Mouse (Mus musculus) urinary bladder, postnatal 10 days (tissue): ENCODE results near the gene Dnah11.

Experiments
- DNase-seq: peaks from one replicate; pipeline ENCODE4 v3.0.0; 2022; ENCODE audit warnings: low spot score

The Dnah11 gene

DNA sequence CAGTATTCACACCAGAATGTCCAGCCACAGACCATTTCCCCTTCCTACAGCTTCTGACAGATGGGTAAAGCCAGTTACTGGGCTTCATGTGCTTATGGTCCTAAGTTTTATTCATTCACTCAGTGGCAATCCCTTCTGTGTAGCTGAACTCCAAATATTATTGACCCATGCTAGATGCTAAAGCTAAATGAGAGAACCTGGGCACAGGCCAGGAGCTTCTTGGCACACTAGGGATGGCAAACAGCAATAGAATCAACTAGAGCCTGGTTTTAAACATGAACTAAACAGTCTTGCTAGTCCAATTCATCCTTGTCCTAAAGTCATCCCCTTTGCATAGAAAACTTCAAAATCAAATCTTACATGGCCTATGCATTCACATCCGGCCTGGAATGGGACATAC is 113.6 kb downstream of the Dnah11 start:
- DNase-seq, result no peak

DNA sequence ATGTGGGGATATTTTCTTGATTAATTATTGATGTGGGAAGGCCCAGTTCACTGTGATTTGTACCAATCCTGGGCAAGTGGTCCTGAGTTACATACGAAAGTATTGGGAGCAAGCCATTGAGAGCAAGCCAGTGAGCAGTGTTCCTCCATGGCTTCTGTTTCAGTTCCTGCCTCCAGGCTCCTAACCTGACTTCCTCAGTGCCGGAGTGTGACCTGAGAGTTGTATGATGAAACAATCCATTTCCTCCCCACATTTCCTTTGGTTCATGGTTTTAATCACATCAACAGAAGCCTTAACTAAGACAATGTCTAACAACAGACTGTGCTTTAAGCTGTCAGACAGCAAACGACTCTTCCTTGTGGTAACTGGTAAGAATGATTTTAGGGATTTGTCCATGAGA is 114.0 kb downstream of the Dnah11 start:
- no peak for DNase-seq

DNA sequence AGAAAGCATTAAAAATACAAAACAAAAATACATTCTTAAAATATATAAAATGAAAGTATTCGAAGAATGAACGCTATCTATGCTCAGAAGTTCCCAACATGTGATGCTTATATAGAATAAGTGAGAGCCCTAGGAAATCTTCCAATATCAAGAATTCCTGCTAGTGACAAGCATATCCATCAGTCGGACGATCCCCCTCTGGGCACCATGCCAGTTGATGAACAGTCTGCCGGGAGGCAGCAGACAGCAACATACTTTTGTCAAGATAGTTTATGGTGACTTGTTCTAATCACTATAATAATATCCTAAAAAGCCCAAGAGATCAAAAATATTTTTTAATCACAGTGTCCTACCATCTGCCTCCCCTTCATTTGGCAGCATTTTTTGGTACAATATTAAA is 114.7 kb downstream of the Dnah11 start:
- DNase-seq, result no peak

DNA sequence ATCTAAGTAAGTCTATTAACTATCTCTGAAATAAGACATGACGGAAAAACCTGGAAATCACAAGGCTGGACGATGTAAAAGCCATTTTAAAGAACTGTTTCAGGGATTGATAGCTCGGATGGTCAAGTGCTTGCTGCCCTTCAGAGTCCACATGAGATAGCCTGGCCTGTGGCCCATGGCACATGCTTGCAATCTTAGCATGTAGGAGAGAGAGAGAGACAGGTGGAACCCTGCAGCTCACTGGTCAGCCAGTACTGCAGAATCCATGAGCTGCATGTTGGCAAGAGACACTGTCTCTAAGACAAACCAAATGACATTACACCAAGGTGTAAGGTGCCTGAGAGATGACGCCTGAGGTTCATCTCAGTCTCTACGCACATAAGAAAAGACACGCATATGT is 118.4 kb downstream of the Dnah11 start:
- DNase-seq, result no peak

DNA sequence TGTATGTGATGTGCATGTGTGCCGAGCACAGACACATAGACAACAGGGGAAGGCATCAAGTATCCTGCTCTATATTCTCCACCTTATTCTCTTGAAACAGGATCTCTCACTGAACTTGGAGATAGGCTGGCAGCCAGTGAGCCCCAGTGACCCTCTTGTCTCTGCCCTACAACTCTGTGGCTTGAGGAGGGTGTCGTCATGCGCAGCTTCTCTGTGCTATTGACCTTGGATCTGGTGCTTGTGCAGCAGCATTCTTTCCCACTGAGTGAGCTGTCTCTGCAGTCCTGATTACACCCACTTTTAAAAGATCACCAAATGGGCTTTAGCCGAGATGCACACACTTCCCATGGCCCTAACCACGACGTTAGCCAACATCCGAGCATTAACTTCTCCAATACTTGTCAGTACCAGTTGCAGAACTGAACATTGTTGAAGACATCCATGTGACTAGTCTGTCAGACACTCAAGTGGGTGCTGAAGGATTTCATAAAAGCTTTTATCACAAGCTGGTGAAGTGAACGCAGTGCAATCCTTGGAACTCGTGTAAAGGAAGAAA is 120.3 kb downstream of the Dnah11 start:
- no peak for DNase-seq

DNA sequence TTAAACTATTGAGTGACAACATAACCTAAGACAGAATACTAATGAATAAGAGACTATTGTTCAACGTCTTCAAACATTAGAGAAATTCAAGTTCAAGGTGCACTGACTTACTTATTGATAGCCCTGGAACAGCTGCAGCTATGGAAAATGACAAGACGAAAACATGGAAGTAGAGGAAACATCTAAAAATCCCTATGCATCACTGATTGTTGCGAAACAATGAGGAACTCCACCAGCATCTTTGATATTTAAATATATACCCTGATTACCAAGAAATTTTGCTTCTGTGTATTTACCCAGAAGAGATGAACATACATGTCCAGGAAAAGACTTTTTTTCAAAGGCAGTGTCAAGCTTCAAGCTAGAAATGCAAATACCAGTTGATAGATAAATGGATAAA is 122.0 kb downstream of the Dnah11 start:
- DNase-seq, result no peak

DNA sequence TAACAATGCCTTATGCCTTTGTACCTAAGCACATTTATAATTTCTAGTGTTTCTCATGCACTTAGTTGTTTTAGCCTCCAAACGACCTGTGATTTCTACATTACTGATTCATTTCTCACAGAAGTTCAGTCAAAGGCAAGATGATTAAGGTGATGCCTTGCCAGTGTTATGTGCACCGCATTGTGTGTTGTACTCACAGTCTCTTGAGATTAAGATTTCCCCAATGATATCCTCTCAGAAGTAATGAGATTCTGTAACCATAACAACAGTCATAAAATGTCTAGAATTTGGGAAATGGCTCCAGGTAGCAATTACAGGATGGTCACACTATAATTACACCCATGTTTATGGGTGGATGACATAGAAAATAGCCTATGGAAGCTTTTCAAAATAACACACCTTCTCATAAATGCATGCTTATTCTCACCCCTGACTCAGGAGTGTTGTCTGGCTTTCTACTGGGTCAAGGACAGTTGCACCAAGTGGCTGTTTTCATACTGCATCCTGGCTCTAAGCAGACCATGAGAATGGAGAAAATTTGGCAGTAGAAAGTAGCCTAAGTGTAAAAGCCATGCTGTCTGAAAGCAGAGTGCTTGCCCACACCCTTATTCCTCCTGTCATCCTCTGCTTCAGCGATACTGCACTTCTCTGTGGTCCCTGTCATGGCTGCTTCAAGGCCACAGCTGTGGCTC is 126.5 kb downstream of the Dnah11 start:
- no peak for DNase-seq

DNA sequence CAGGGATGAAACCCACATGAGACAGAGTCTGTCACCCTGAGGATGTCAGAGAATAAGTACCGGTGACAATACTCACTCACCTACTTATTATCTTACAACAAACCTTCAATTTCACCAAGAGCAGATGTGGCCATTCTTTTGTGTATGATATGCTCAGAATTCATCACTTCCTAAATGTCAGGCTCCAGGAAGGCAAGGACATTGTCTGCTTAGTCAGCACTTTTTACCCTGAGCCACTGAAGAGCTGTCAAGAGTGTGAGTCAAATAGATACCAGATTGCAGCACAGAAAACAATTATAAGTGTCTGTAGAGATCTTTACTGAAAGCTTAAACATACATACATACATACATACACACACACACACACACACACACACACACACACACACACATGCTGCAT is 127.2 kb downstream of the Dnah11 start:
- DNase-seq, result no peak

DNA sequence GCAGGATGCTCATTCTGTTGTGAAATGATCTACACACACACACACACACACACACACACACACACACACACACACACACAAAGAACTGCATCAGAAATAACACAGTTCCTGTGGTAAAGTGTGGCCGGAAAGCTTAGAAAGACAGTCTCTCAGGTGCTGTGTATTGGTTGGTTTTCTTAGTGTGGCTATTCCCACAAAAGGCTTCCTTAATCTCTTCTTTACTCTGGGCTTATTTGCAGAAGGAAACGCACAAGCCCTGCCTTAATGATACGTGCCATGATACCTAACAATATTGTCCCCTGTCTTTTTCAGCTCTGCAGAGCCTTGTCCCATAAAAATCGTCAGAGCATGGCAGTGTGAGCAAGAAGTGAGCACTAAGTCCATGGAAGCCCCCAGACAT is 130.1 kb downstream of the Dnah11 start:
- no peak for DNase-seq

DNA sequence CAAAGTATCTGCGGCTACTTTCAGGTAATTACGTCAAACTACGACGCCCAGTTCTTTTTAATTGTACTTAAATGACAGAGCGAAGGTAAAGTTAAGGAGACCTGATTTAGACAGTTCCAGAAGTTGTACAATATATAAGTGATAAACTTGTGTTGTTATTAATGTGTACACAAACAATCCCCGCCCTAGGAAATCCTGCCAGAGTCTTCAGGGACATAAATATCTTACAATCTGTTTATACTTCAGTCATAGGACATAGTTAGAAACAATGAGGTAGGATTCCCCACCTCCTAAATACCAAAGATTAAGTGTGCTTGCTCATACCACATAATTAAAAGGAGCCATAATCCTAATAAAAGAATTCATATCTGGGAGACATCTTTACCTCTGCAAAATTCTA is 136.5 kb downstream of the Dnah11 start:
- no peak for DNase-seq

DNA sequence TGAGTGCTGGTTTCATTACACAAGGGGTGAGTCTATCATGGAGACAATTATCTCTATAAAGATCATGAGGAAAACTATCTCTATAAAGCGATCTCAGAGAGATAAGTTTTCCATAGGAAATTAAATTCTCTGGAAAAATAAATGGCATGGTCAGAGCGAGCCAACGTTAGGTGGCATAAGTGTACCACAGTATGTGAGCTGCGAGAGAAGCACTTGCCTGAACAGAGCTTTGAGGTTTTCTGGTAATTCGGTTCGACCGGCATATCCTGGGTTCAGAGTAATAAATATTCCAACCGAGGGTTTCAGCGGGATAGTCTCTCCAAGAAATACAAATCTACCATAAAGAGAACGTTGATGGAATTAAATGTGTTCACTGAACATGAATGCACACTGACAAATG is 142.0 kb downstream of the Dnah11 start:
- no peak for DNase-seq

DNA sequence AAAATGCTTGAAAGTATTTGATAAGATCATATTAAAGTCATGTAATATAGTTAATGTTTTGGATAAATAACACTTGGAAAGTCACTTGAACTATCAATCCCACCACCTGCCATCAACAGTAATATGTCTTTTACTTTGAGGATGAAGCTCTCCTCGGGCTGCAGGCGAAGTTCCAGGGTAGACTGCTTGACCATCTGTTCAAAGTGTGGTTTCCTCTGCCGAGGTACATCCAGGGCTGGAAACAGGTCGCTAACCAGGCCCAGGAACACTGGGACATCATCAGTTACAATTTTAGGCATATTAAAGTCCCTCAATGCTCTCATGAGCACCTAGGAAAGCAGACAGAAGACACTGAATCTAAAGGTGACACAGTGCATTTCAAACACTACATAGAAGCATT is 153.5 kb downstream of the Dnah11 start:
- no peak for DNase-seq

DNA sequence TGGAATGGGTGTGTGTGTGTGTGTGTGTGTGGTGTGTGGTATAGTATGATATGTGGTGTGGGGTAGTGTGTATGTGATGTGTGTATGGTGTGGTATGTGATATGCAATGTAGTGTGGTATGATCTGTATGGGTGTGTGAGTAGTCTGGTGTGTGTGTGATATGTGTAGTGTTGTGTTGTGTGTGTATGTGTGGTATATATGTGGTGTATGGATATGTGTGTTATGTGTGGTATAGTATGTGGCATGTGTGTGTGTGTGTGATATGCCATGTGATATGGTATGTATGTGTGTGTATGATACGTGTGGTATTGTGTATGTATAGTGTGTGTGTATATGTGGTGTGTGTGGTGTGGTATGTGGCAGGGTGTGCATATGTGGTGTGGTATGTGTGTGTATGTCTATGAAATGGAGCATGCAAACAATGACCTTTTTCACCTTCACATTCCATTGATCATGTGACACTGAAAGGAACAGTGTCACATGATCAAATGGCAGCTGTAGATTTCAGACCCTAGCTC is 155.7 kb downstream of the Dnah11 start:
- DNase-seq, result no peak

DNA sequence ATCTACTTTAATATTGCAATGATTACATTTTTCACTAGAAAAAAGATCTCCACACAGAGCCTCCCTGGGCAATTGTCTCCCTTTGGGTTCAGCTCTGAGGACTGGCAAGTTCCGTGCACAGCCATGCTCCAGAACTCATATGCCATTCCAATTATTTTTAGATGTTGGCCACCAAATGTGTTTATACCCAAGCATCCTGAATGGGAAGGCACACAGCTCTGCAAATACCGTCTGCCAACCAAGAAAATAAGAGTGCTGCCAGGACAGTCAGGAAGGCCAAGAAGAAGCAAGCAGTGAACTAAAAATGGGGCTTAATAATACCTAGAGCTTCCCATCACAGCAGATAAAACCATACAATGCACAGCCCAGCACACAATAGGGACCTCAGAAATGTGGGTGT is 156.6 kb downstream of the Dnah11 start:
- no peak for DNase-seq

DNA sequence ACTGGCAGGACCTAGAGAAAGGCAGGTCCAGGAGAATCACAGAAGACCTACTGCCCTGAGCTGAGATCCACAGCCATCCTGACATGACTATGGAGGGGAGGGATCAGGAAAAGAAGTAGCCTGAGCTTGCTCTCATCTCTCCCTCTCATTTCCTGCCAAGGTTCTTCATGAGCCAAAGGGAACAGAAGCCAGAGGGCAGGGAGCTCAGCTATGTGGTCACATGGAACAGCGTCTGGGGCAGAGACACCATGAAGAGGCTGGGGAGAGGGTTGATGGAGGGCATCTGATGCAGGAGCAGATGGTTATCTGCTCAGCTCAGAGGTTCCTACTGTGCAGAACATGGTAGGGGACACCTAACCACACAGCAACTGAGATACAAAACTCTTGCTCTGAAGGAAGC is 163.9 kb downstream of the Dnah11 start:
- DNase-seq, result no peak

DNA sequence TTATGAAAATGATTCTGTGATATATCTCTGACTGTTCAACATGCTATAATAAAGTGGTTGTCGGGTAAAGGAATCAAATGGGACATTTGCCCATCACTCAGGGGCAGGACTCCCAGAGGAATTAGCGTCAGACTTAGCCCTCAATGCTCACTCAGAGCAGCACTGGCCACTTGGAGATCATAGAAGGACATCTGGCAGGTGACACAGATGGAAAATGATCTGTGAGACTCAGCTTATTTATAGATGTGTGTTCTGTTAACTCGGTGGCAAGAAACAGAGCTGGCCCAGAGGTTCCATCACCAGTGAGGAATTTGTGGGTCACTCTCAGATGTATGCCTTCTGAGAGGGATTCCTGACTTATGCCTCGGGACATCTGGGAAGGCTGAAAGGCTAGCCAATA is 173.1 kb downstream of the Dnah11 start:
- no peak for DNase-seq

DNA sequence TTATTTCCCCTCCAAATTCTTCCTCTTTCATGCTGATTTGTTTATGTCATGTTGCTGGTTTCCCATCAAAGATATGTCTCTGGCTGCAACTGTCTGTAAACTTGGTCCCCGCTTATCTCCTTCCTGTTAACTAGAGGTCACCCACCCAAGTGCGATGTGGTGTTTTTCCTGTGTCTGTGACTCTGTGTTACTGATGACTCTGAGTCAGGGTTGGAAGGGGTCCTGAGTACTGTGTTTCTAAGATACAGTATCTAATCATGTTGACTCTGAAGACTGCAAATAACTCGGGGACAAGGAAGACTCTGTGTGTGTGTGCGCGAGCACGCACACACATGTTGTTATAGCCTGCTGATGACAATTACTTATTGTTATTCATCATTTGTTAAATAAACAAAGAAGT is 179.9 kb downstream of the Dnah11 start:
- no peak for DNase-seq

DNA sequence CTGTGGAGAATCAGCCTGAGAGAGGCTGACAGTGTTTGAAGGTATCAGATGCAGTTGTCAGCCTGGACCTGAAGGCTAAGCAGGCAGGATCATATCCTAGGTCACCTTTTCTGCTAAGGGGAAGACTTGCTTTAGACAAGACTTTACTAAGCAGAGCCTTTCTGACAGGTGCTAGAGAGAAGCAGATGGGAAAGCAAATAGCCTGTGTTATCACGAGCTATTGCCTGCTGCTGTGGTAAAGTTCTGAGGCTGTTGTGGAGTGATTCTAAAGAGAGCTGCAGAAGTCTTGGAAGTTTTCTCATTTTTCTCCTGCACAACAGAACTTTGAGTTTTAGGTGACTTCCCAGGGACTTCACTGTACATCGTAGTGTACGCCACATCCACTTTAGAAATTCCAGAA is 185.0 kb downstream of the Dnah11 start:
- no peak for DNase-seq

DNA sequence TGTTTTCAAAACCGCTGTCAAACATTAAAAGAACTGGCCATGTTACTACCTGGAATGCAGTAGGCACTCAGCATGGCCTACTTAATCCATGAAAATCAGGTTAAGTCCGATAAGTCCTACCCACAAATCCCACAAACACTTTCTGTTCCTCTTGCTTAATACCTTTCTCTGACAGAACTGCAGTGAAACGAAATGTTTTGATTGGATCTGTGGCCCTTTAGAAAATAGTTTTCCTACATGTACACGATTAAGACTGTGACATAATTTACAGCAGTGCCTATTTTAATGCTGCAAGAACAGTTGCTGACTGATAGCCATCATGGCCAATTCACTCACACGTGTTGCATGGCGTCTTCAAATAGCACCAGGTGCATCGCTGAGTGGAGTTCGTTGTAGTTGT is 186.9 kb downstream of the Dnah11 start:
- no peak for DNase-seq

DNA sequence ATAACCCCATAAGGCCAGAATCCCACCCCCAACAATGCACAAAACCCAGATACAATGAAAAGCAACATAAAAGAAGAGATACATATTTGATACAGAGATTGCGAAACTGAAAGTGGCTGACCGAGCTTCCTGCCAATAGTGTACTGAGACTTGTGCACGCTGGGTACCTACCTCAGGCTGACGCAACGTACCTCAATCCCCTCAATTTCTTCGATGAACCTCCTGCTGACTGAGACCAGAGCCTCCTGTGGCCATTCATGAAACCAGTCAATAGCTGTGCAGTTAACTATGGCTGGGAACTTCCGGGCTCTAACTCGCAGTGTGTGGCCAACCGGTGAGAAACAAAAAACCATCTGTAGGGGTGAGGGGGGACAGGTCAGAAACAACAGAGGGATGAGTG is 203.9 kb downstream of the Dnah11 start:
- DNase-seq, result no peak

DNA sequence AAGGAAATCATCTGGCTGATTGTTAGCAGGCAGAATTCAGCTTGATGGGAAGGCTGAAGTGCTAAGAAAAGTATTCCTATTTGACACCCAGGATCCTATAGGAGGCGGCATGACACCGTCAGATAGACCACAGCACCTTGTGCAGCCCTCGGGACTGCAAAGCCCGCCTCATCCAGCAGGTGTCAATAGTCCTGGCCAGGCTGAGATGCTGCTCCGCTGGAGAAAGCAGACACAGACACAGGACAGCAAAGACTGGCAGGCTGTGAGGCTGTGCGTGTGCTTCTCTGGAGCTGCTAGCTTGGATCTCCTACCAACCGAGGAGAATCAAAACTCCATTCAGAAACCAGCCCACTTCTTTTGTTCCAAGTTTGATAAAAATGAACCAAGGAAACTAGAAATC is 205.3 kb downstream of the Dnah11 start:
- peak; percentile 27 for DNase-seq

DNA sequence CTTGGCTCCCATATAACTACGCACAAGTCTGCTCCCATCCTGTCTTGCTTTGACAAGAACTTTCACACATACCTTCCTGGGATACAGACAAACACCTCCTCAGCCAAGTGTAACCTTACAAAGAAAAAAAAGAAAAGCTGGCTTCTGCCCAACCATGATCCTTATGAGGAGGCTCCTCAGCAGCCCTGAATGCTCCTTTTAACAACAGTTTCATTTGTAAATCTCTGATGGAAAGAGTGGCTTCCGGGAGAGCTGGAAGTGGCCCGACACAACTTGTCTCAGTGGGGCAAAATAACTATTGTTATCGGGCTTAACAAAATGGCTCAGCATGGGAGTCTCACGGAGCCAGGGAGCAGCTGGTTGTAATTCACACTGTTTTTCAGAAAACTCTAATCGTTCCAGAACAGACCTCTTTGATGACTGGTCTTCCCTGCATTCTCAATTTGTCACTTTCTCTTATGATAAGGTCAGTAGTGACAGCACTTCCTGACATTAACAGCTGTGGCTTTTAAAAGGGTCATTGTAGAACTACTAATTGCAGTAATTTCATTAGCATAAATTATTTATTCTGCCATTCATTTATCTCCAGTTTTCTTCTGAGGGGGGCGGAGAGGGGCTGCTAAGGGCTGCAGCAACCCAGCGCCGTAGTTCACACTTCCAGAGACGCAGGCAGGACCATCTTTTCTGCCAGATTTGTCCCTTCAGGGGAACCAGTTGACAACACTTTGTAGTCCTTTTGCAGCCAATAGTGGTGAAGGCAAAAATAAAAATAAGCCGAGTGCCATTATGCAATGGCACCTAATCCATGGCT is 209.6 kb downstream of the Dnah11 start:
- no peak for DNase-seq

DNA sequence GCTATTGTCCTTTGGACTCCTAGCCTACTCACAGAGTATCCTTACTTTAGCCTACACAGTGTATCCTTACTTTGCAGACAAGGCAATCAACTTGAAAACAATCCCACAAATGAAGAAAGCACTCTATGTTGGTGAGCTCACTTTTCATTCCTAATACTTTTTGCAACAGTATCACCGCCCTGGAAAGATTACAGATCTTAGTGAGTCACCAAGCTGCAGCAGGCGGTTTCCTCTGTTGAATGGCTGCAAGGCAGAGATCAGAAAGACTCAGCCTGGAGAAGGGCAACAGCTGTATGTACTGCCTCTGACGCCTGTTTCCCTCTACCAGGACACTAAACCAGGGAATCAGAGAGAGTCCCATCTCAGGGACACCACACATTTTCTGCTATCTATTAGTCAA is 218.5 kb downstream of the Dnah11 start:
- no peak for DNase-seq
